15 mouse cellular contexts compared by ENCODE assay signal in the genomic region with DNA sequence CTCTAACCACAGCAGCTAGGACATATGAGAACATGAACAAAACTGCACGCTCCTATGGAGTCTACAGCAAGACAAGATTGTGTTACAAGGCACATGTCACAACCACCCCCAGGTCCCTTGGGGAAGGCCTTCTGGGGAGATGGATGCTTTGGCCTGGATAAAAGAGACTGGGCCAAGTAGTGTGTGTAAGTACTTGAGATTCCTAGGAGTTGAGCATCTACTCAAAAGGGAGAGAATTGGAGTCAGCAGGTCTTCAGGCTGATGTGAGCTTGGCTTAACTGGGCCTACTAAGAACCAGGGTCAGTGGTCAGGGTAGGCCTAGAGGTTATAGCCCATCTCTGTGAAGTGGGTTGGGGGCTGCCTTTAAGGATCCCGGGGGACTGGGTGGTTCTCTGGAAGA.
"Had no signal": no experiment of that assay in that cellular context is flagged by ENCODE, and none has a peak within 500 bp of the region (broad histone marks: within the 10 kb centered on the region; RNA-seq: fewer than 3 reads in every experiment).

No protein-coding gene starts in this region.

- H3K27ac ChIP-seq: left cerebral cortex, adult 2 months; liver, embryonic 13.5 days; macrophage; midbrain, embryonic 15.5 days; neural tube, embryonic 12.5 days had no signal

- H3K9ac ChIP-seq: liver, embryonic 13.5 days; liver, postnatal 0 days; lung, embryonic 15.5 days; midbrain, embryonic 15.5 days; neural tube, embryonic 12.5 days had no signal

- H3K4me1 ChIP-seq: liver, embryonic 13.5 days; midbrain, embryonic 15.5 days had no signal

- ATAC-seq: liver, postnatal 0 days; midbrain, embryonic 15.5 days had no signal

- H3K9me3 ChIP-seq: liver, embryonic 13.5 days; lung, embryonic 15.5 days; megakaryocyte, embryonic 14.5 days; midbrain, embryonic 15.5 days; neural tube, embryonic 12.5 days had no signal

- H3K36me3 ChIP-seq: liver, embryonic 13.5 days; lung, embryonic 15.5 days; midbrain, embryonic 15.5 days; neural tube, embryonic 12.5 days had no signal

- H3K4me3 ChIP-seq: left cerebral cortex, adult 2 months; liver, embryonic 13.5 days; lung, embryonic 15.5 days; megakaryocyte, embryonic 14.5 days; midbrain, embryonic 15.5 days; neural tube, embryonic 12.5 days had no signal

- H3K27me3 ChIP-seq: liver, embryonic 13.5 days; lung, embryonic 15.5 days; midbrain, embryonic 15.5 days; neural tube, embryonic 12.5 days had no signal

- H3K4me2 ChIP-seq: liver, embryonic 13.5 days; midbrain, embryonic 11.5 days; midbrain, embryonic 15.5 days had no signal

- DNase-seq: liver; liver, embryonic 13.5 days; liver, postnatal 0 days; retina, postnatal 1 day; right cerebral cortex, postnatal 4 days; spleen, adult 18-20 months; thymus, adult 18-20 months; thymus, postnatal 14 days had no signal
